Mouse (Mus musculus): ENCODE results near the gene Snx8. TPM values are rescaled to one million over a fixed set of nuclear protein-coding genes. Genes with fewer than 3 reads are reported as not detected.

Snx8 gene
- polyA plus RNA-seq, 1 experiment: 26.3 TPM

DNA sequence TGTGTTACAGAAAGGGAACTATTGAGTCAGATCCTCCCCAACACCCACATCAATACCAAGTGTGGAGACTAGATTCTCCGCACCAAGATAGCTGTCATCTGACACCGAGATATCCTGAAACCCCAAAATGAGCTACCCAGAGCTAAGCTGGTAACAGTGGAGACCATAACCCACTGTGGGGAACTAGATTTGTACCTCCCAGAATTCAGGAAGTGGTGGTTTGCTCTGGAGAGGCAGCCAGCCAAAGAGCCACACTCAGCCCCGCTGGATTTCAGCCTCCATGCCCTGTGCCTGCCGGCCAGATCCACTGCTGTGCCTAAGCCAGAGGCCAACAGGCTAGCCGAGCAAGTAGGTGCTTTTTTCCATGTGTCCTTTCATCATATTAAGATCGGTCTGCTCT lies 9.8 kb downstream of the Snx8 start:
- Histone ChIP-seq H3K4me3 (replicated peaks; ENCODE audit: control insufficient read depth, low read depth, low read length) (no peak overlapping the region), H3K27ac (ENCODE audit: control insufficient read depth, insufficient read depth, low read depth, low read length, poor library complexity) (no peak overlapping the region; the same call in 1 of the 2 replicates), H3K4me1 (ENCODE audit: control insufficient read depth, insufficient read depth, low read length) (peaks cover 5% of the 10 kb centered on the region)
- WGBS: 12% methylated on average over 6 of the region's 6 CpGs
- no peak for TF ChIP-seq CTCF (IDR thresholded peaks at IDR 0.05; ENCODE audit: control insufficient read depth, insufficient read depth, low read length)
- TF ChIP-seq POLR2A (IDR thresholded peaks at IDR 0.05; ENCODE audit: borderline replicate concordance, control insufficient read depth, low read depth, low read length): no peak

DNA sequence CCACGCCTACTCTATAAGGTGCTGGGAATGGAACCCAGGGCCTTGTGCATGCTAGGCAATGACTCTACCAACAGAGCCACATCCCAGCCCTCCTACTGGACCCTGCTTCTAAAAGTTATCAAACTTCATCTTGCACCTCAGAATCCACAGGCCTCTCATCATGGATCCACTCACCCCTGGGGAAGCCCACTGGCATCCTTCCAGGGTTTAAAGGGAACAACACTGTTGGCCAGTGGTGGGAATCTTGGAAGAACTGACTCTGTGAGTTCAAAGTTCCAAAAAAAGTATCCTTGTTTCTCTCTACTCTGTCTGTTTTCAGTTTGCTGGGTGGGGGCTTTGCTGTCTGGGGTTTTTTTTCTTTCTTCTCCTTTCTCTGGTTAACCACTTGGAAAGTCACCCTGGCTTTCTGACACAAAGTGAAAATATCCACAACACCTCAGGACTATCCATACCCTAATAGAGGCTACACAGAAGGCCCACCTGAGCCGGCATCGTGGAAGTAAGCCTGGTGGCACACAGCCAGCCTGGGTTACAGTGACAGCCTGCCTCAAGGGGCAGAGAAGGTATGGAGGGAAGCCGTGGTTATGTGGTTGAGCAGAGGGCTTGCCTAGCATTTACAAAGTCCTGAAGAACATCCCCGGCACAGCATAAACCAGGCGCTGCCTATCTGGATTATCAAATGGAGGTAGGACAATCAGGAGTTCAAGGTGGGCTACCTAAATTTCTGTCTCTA lies 10.8 kb downstream of the Snx8 start:
- WGBS: 31% methylated on average over 6 of the region's 6 CpGs
- H3K4me1 ChIP-seq (ENCODE audit: control insufficient read depth, insufficient read depth, low read length): peaks cover 5% of the 10 kb centered on the region
- no peak overlapping the region for H3K27ac ChIP-seq (ENCODE audit: control insufficient read depth, insufficient read depth, low read depth, low read length, poor library complexity)
- no peak overlapping the region for H3K4me3 ChIP-seq (replicated peaks; ENCODE audit: control insufficient read depth, low read depth, low read length)
- no peak for TF ChIP-seq CTCF (IDR thresholded peaks at IDR 0.05; ENCODE audit: control insufficient read depth, insufficient read depth, low read length)
- no peak for TF ChIP-seq POLR2A (IDR thresholded peaks at IDR 0.05; ENCODE audit: borderline replicate concordance, control insufficient read depth, low read depth, low read length)

DNA sequence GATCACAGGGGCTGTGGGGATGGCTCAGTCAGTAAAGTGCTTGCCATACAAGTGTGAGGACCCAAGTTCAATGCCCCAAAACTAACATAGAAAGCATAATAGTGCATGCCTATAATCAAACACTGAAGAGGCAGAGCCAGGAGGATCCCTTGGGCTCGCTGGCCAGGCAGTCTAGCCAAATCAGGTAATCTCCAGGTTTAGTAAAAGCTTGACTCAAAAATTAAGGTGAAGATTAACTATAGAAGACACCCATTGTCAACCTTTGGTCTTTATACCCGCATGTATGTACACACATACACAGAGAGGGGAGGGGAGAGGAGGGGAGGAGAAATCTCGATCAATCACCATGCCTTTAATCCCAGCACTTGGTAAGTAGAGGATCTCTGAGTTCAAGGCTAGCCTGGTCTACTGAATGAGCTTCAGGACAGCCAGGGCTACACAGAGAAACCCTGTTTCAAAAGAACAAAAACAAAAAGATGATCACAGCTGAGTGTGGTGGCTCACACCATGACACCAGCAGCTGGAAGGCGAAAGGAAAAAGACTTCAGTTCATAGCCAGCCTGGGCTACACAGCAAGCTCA lies 13.7 kb downstream of the Snx8 start:
- TF ChIP-seq POLR2A (IDR thresholded peaks at IDR 0.05; ENCODE audit: borderline replicate concordance, control insufficient read depth, low read depth, low read length) (no peak), CTCF (IDR thresholded peaks at IDR 0.05; ENCODE audit: control insufficient read depth, insufficient read depth, low read length) (no peak)
- WGBS: 75% methylated on average over 4 of the region's 4 CpGs
- peaks cover 4% of the 10 kb centered on the region for H3K4me1 ChIP-seq (ENCODE audit: control insufficient read depth, insufficient read depth, low read length)
- H3K27ac ChIP-seq (ENCODE audit: control insufficient read depth, insufficient read depth, low read depth, low read length, poor library complexity): no peak overlapping the region
- no peak overlapping the region for H3K4me3 ChIP-seq (replicated peaks; ENCODE audit: control insufficient read depth, low read depth, low read length)

DNA sequence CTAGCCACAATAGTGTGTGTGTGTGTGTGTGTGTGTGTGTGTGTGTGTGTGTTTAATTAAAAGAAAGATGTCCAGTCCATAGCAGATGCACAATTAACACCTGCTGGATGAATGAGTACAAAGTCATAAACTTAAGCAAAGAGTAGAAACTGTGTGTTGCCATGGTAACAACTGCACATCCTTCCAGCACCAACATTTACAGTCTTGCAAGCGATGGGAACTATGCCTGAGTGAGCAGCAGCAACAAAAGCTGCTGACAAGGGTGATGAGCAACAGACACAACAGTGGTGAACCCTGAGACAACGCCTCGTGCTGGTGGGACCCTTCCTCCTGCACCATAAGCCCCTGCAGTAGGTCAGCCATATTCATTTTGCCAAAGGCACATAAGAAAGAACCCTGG lies 14.8 kb downstream of the Snx8 start:
- Histone ChIP-seq H3K4me3 (replicated peaks; ENCODE audit: control insufficient read depth, low read depth, low read length) (no peak overlapping the region), H3K27ac (ENCODE audit: control insufficient read depth, insufficient read depth, low read depth, low read length, poor library complexity) (peak overlapping the region; percentile 24; the same call in 1 of the 2 replicates), H3K4me1 (ENCODE audit: control insufficient read depth, insufficient read depth, low read length) (peaks cover 4% of the 10 kb centered on the region)
- TF ChIP-seq CTCF (IDR thresholded peaks at IDR 0.05; ENCODE audit: control insufficient read depth, insufficient read depth, low read length): no peak
- no peak for TF ChIP-seq POLR2A (IDR thresholded peaks at IDR 0.05; ENCODE audit: borderline replicate concordance, control insufficient read depth, low read depth, low read length)
- WGBS: 66% methylated on average over 3 of the region's 3 CpGs

DNA sequence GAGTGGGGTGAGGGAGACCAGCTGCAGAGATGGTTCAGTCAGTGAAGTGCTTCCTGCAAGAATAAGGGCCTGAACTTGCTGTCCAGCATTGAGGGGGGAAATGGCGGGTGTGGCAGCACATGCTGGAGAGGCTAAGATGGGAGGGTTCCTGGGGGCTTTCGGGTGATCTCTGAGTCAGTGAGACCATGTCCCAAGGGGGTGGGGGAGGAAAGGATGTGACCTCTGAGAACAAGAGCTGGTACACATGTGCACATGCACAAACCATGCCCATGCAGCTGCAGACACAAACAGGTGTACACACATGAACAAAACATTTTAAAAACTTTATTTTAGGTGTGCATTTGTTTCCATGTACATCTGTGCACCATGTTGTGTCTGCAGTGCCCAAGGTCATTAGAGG lies 15.4 kb downstream of the Snx8 start:
- WGBS: 61% methylated on average over 2 of the region's 2 CpGs
- Histone ChIP-seq H3K27ac (ENCODE audit: control insufficient read depth, insufficient read depth, low read depth, low read length, poor library complexity) (peak overlapping the region; percentile 24; the same call in 1 of the 2 replicates), H3K4me3 (replicated peaks; ENCODE audit: control insufficient read depth, low read depth, low read length) (no peak overlapping the region), H3K4me1 (ENCODE audit: control insufficient read depth, insufficient read depth, low read length) (peaks cover 3% of the 10 kb centered on the region)
- TF ChIP-seq CTCF (IDR thresholded peaks at IDR 0.05; ENCODE audit: control insufficient read depth, insufficient read depth, low read length) (no peak), POLR2A (IDR thresholded peaks at IDR 0.05; ENCODE audit: borderline replicate concordance, control insufficient read depth, low read depth, low read length) (no peak)

DNA sequence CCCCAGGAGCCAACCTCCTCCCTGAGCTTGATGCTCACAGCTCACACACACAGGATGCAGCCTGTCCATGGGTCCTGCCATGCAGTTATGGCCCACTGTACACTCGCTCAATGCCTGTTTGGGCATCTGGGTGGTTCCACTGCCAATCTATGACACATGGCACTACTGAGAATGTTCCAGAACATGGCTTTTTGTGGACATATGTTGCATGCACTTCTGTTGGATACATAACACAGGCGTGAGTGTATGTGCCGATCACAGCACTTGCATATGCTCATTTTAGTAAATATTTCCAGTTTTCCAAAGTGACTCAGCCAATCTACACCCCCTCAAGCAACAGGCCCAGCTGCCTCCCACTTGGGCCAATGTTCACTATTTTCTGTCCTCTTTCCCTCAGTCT lies 17.4 kb downstream of the Snx8 start:
- Histone ChIP-seq H3K27ac (ENCODE audit: control insufficient read depth, insufficient read depth, low read depth, low read length, poor library complexity) (no peak overlapping the region), H3K4me1 (ENCODE audit: control insufficient read depth, insufficient read depth, low read length) (peaks cover 3% of the 10 kb centered on the region), H3K4me3 (replicated peaks; ENCODE audit: control insufficient read depth, low read depth, low read length) (no peak overlapping the region)
- no peak for TF ChIP-seq CTCF (IDR thresholded peaks at IDR 0.05; ENCODE audit: control insufficient read depth, insufficient read depth, low read length)
- TF ChIP-seq POLR2A (IDR thresholded peaks at IDR 0.05; ENCODE audit: borderline replicate concordance, control insufficient read depth, low read depth, low read length): no peak
- 84% methylated on average over 3 of the region's 3 CpGs for WGBS

DNA sequence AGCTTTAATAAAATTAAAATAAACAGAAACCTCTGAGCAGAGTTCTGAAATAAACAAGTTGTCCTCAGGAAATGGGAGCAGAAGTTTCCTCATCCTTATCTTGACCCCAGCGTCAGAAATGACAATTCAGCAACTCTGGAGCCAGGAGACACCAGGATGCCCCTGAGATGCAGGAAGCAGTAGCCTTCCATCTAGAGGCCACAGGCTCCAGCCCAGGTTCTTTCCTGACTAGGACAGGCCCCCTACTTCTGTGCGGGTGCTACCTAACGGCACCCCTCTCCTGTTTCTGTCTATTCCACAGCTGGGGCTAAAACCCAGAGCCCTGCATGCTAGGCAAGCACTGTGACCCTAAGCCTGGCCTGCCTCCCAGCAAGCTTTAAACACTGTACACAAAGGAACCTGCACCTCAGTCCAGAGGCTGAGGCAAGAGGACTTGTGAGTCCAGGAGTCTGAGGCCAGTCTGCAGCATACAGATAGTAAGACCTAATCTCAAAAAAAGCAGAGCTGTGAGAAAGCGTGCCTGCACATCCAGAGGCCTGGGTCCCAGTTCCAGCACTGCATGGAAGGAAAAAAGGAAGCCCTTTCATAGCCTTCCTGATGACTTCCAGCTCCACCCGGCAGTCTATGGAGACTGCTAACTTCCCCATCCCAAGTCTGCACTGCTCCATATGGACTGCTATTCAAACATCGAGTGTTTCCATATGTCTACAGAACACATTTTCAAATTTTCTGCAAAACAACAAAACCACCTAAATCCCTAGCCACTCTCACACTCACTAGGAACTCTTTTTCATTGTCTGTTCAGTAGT lies 18.4 kb downstream of the Snx8 start:
- Histone ChIP-seq H3K4me3 (replicated peaks; ENCODE audit: control insufficient read depth, low read depth, low read length) (no peak overlapping the region), H3K4me1 (ENCODE audit: control insufficient read depth, insufficient read depth, low read length) (peaks cover 3% of the 10 kb centered on the region), H3K27ac (ENCODE audit: control insufficient read depth, insufficient read depth, low read depth, low read length, poor library complexity) (no peak overlapping the region)
- TF ChIP-seq POLR2A (IDR thresholded peaks at IDR 0.05; ENCODE audit: borderline replicate concordance, control insufficient read depth, low read depth, low read length): no peak
- TF ChIP-seq CTCF (IDR thresholded peaks at IDR 0.05; ENCODE audit: control insufficient read depth, insufficient read depth, low read length): no peak
- WGBS: 61% methylated on average over 6 of the region's 6 CpGs

DNA sequence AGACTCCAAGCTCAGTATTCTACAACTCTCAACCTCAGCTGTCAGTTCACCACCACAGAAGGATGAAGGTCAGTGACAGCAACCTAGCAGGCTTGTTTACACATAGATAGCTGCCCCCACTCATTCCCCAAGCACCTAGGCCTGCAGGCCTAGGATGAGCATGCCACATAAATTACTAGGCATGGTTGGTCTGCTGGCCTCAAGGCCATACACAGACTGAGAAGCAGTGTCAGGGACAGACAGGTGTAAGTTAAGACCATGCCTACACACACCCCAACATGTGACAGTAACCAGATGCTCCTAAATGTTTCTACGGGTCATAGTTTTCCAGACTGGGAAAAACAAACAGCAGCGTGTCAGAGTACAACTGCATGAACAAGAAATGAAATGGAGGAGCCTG lies 19.6 kb downstream of the Snx8 start:
- peaks cover 1% of the 10 kb centered on the region; the same call in 1 of the 2 replicates for H3K4me1 ChIP-seq (ENCODE audit: control insufficient read depth, insufficient read depth, low read length)
- no peak overlapping the region for H3K27ac ChIP-seq (ENCODE audit: control insufficient read depth, insufficient read depth, low read depth, low read length, poor library complexity)
- WGBS: 91% methylated on average over 2 of the region's 2 CpGs
- H3K4me3 ChIP-seq (replicated peaks; ENCODE audit: control insufficient read depth, low read depth, low read length): no peak overlapping the region
- TF ChIP-seq CTCF (IDR thresholded peaks at IDR 0.05; ENCODE audit: control insufficient read depth, insufficient read depth, low read length) (no peak), POLR2A (IDR thresholded peaks at IDR 0.05; ENCODE audit: borderline replicate concordance, control insufficient read depth, low read depth, low read length) (no peak)
